In genomic region chr11:70254337-70254736, GRCm38 (mm10) we compare ENCODE assay signal across 9 mouse cellular contexts. TPM values are rescaled to one million over a fixed set of nuclear protein-coding genes. Genes with fewer than 3 reads are reported as not detected.
DNase-seq lines count a peak whose midpoint lies in the region; ATAC-seq and TF ChIP-seq lines count a peak whose summit lies in the region.
"Had no signal": no experiment of that assay in that cellular context is flagged by ENCODE, and none has a peak within 500 bp of the region (broad histone marks: within the 10 kb centered on the region; RNA-seq: fewer than 3 reads in every experiment).

No protein-coding gene starts in this region.

- H3K79me2 ChIP-seq in heart, adult 2 months (replicated peaks; ENCODE audit: control insufficient read depth, insufficient read depth, low read length) = no peaks in the 10 kb centered on the region

- H3K9me3 ChIP-seq in ES-E14 (ENCODE audit: control insufficient read depth, insufficient read depth, low read depth, low read length) = no peaks in the 10 kb centered on the region
- no peaks in the 10 kb centered on the region for H3K9me3 ChIP-seq in hindbrain, embryonic 13.5 days
- no peaks in the 10 kb centered on the region for H3K9me3 ChIP-seq in midbrain, embryonic 12.5 days

- H3K36me3 ChIP-seq in heart, adult 2 months (ENCODE audit: control insufficient read depth, insufficient read depth, low read length) = no peaks in the 10 kb centered on the region
- H3K36me3 ChIP-seq in ES-E14 (ENCODE audit: control insufficient read depth, insufficient read depth, low read length, poor library complexity, severe bottlenecking) = no peaks in the 10 kb centered on the region
- H3K36me3 ChIP-seq in hindbrain, embryonic 13.5 days = no peaks in the 10 kb centered on the region
- no peaks in the 10 kb centered on the region for H3K36me3 ChIP-seq in midbrain, embryonic 12.5 days

- 12% methylated on average over 18 of the region's 18 CpGs for WGBS in heart, adult 2 months
- WGBS in hindbrain, embryonic 13.5 days = 4% methylated on average over 18 of the region's 18 CpGs
- WGBS in midbrain, embryonic 12.5 days = 6% methylated on average over 18 of the region's 18 CpGs
- WGBS in cerebellum, adult 2 months = 3% methylated on average over 18 of the region's 18 CpGs

- in situ Hi-C loops in ES-E14 (cut with MboI; ENCODE audit: low sequenced_read_pairs in 2 of 2, unreplicated experiment in 2 of 2) = no loop called here

- ATAC-seq in hindbrain, embryonic 13.5 days (ENCODE audit: low FRiP score) = no peak
- no peak for ATAC-seq in midbrain, embryonic 12.5 days (ENCODE audit: low FRiP score, low read depth)

- H3K4me1 ChIP-seq in heart, adult 2 months (ENCODE audit: control insufficient read depth, insufficient read depth, low read length) = peaks cover 2% of the 10 kb centered on the region
- peaks cover 2 to 8% of the 10 kb centered on the region in 2 experiments; a peak in 2 of 4 replicates for H3K4me1 ChIP-seq in ES-E14 (ENCODE audit: control insufficient read depth in 2 of 2, insufficient read depth in 2 of 2, low read length in 2 of 2, poor library complexity in 1 of 2)
- peaks cover 4% of the 10 kb centered on the region for H3K4me1 ChIP-seq in hindbrain, embryonic 13.5 days (replicated peaks)
- H3K4me1 ChIP-seq in midbrain, embryonic 12.5 days = peaks cover 6% of the 10 kb centered on the region; the same call in 1 of the 2 replicates
- no peaks in the 10 kb centered on the region for H3K4me1 ChIP-seq in cerebellum, adult 2 months (ENCODE audit: control insufficient read depth, insufficient read depth, low read length)

- intact Hi-C loops in heart, adult 2 months (cut with DNase I) = no loop called here
- intact Hi-C loops in heart, postnatal 25 days (cut with DNase I) = no loop called here
- intact Hi-C loops in left cerebral cortex, postnatal 4 days (cut with DNase I) = no loop called here

- H3K4me2 ChIP-seq in hindbrain, embryonic 13.5 days = peak overlapping the region; percentile 43
- peak overlapping the region; percentile 42 for H3K4me2 ChIP-seq in midbrain, embryonic 12.5 days (replicated peaks)

- TF ChIP-seq EP300 in heart, adult 2 months (IDR thresholded peaks at IDR 0.05; ENCODE audit: insufficient read depth, low read depth, low read length) = no peak

- DNase-seq in heart, adult 2 months = no peak
- no peak for DNase-seq in heart, postnatal 25 days (ENCODE audit: low spot score)
- DNase-seq in ES-E14 (ENCODE audit: low read depth, low spot score) = no peak
- no peak for DNase-seq in right cerebral cortex, postnatal 14 days
- DNase-seq in cerebellum, adult 2 months = no peak
- DNase-seq in left cerebral cortex, postnatal 4 days = no peak
- DNase-seq: cerebellum, adult 11 months had no signal

- H3K9ac ChIP-seq in heart, adult 2 months (ENCODE audit: low read depth, low read length) = peak overlapping the region; percentile 61
- H3K9ac ChIP-seq in ES-E14 (ENCODE audit: insufficient read depth, low read depth, low read length, poor library complexity, severe bottlenecking) = 0 out of 2 replicates have a peak overlapping the region, but pooled peaks have one; percentile 6
- H3K9ac ChIP-seq in hindbrain, embryonic 13.5 days = no peak overlapping the region
- H3K9ac ChIP-seq in midbrain, embryonic 12.5 days (replicated peaks) = no peak overlapping the region

- peak overlapping the region; percentile 57 for H3K4me3 ChIP-seq in heart, adult 2 months
- peak overlapping the region; percentile 52; a peak in 2 of 4 replicates for H3K4me3 ChIP-seq in ES-E14 (ENCODE audit: insufficient read depth in 1 of 2, low read depth in 1 of 2, low read length in 2 of 2, poor library complexity in 1 of 2, severe bottlenecking in 1 of 2)
- H3K4me3 ChIP-seq in hindbrain, embryonic 13.5 days = peak overlapping the region; percentile 23
- peak overlapping the region; percentile 22 for H3K4me3 ChIP-seq in midbrain, embryonic 12.5 days
- H3K4me3 ChIP-seq in cerebellum, adult 2 months (replicated peaks; ENCODE audit: insufficient read depth, low read depth, low read length) = no peak overlapping the region

- no peak for TF ChIP-seq CTCF in heart, adult 2 months (IDR thresholded peaks at IDR 0.05)
- no peak for TF ChIP-seq CTCF in cerebellum, adult 2 months (IDR thresholded peaks at IDR 0.05; ENCODE audit: borderline replicate concordance, insufficient read depth, low read depth, low read length)

- no peak for TF ChIP-seq POLR2A in heart, adult 2 months (IDR thresholded peaks at IDR 0.05; ENCODE audit: insufficient read depth, low read depth, low read length)
- no peak for TF ChIP-seq POLR2A in cerebellum, adult 2 months (IDR thresholded peaks at IDR 0.05; ENCODE audit: borderline replicate concordance, insufficient read depth, low read length)

- H3K27ac ChIP-seq in heart, adult 2 months = peak overlapping the region; percentile 13
- H3K27ac ChIP-seq in ES-E14 (ENCODE audit: insufficient read depth, low read depth, low read length, poor library complexity, severe bottlenecking) = no peak overlapping the region
- H3K27ac ChIP-seq in hindbrain, embryonic 13.5 days = no peak overlapping the region
- no peak overlapping the region for H3K27ac ChIP-seq in midbrain, embryonic 12.5 days (replicated peaks)
- H3K27ac ChIP-seq in cerebellum, adult 2 months (ENCODE audit: insufficient read depth, low read length) = no peak overlapping the region

- H3K27me3 ChIP-seq in heart, adult 2 months (ENCODE audit: control insufficient read depth, insufficient read depth, low read length) = 0 out of 2 replicates have a peak, but pooled peaks cover 1% of the 10 kb centered on the region
- H3K27me3 ChIP-seq in hindbrain, embryonic 13.5 days = peaks cover 77% of the 10 kb centered on the region
- peaks cover 66% of the 10 kb centered on the region for H3K27me3 ChIP-seq in midbrain, embryonic 12.5 days
- H3K27me3 ChIP-seq in cerebellum, adult 2 months (ENCODE audit: control insufficient read depth, insufficient read depth, low read length) = no peaks in the 10 kb centered on the region

TF ChIP-seq in ES-E14, 5 proteins besides CTCF, POLR2A, EP300 and RAD21:
- TF ChIP-seq HCFC1 (IDR thresholded peaks at IDR 0.05; ENCODE audit: borderline replicate concordance, insufficient read depth, low read length) = no peak
- TF ChIP-seq MAFK (IDR thresholded peaks at IDR 0.05; ENCODE audit: insufficient read depth, low read depth, low read length) = no peak
- no peak for TF ChIP-seq ZC3H11A (IDR thresholded peaks at IDR 0.05; ENCODE audit: borderline replicate concordance, low read depth, low read length)
- TF ChIP-seq ZNF384 (IDR thresholded peaks at IDR 0.05; ENCODE audit: low read depth, low read length) = no peak
- TF ChIP-seq CHD2 (IDR thresholded peaks at IDR 0.05; ENCODE audit: low read depth, low read length) = no peak

RNA-seq across cellular contexts. Expression of gene Alox12, which starts 0.8 kb away (rescaled TPM):
- 1 to 10 TPM; 2.8 to 6.0 TPM for total RNA-seq in heart, adult 2 months (2021)
- polyA plus RNA-seq in heart, adult 2 months (2012; rRNA removed) = 6.2 and 7.2 TPM in 2 replicates
- 1 to 10 TPM; 3.1 to 3.7 TPM for total RNA-seq in heart, postnatal 25 days (2021)
- 0.49 and 0.69 TPM in 2 replicates for total RNA-seq in ES-E14 (2012; rRNA removed)
- 2.1 and 2.8 TPM in 2 replicates for polyA plus RNA-seq in hindbrain, embryonic 13.5 days (2015; fragmentation: Nextera tagmentation; extraction: Ambion mirVana)
- polyA plus RNA-seq in midbrain, embryonic 12.5 days (2016; fragmentation: Nextera tagmentation; extraction: Ambion mirVana) = 1.7 and 1.8 TPM in 2 replicates
- 1.1 and 1.2 TPM in 2 replicates for polyA plus RNA-seq in cerebellum, adult 2 months (2012; rRNA removed)
- total RNA-seq in left cerebral cortex, postnatal 4 days (2021) = under 1 TPM; 0.18 to 0.40 TPM

RNA-seq across cellular contexts. Expression of gene Rnasek, which starts 14.7 kb away (rescaled TPM):
- total RNA-seq in heart, adult 2 months (2021) = 100 to 1,000 TPM in 1 of 2 experiments, 10 to 100 TPM in 1; 95.4 to 103 TPM
- 130 and 166 TPM in 2 replicates for polyA plus RNA-seq in heart, adult 2 months (2012; rRNA removed)
- total RNA-seq in heart, postnatal 25 days (2021) = 100 to 1,000 TPM in 1 of 2 experiments, 10 to 100 TPM in 1; 87.9 to 103 TPM
- total RNA-seq in ES-E14 (2012; rRNA removed) = 66.0 and 75.1 TPM in 2 replicates
- 340 and 342 TPM in 2 replicates for polyA plus RNA-seq in hindbrain, embryonic 13.5 days (2015; fragmentation: Nextera tagmentation; extraction: Ambion mirVana)
- polyA plus RNA-seq in midbrain, embryonic 12.5 days (2016; fragmentation: Nextera tagmentation; extraction: Ambion mirVana) = 172 and 188 TPM in 2 replicates
- polyA plus RNA-seq in cerebellum, adult 2 months (2012; rRNA removed) = 359 TPM in 2 replicates
- total RNA-seq in left cerebral cortex, postnatal 4 days (2021) = 100 to 1,000 TPM; 180 to 182 TPM

RNA-seq across cellular contexts. Expression of gene Gm21988, which starts 14.7 kb away (rescaled TPM):
- total RNA-seq in heart, adult 2 months (2021) = 1 to 10 TPM; 2.0 to 3.4 TPM
- polyA plus RNA-seq in heart, adult 2 months (2012; rRNA removed) = 5.0 and 5.5 TPM in 2 replicates
- 1 to 10 TPM; 2.1 to 2.3 TPM for total RNA-seq in heart, postnatal 25 days (2021)
- total RNA-seq in ES-E14 (2012; rRNA removed) = 2.4 and 4.5 TPM in 2 replicates
- polyA plus RNA-seq in hindbrain, embryonic 13.5 days (2015; fragmentation: Nextera tagmentation; extraction: Ambion mirVana) = 12.4 and 14.7 TPM in 2 replicates
- polyA plus RNA-seq in midbrain, embryonic 12.5 days (2016; fragmentation: Nextera tagmentation; extraction: Ambion mirVana) = 10.5 and 12.4 TPM in 2 replicates
- polyA plus RNA-seq in cerebellum, adult 2 months (2012; rRNA removed) = 9.7 and 10.3 TPM in 2 replicates
- total RNA-seq in left cerebral cortex, postnatal 4 days (2021) = 1 to 10 TPM; 8.5 to 8.6 TPM

RNA-seq across cellular contexts. Expression of gene 0610010K14Rik, which starts 16.6 kb away (rescaled TPM):
- total RNA-seq in heart, adult 2 months (2021) = 10 to 100 TPM; 30.7 to 34.5 TPM
- polyA plus RNA-seq in heart, adult 2 months (2012; rRNA removed) = 38.9 and 48.1 TPM in 2 replicates
- total RNA-seq in heart, postnatal 25 days (2021) = 10 to 100 TPM; 31.4 to 36.7 TPM
- total RNA-seq in ES-E14 (2012; rRNA removed) = 49.9 and 59.4 TPM in 2 replicates
- 193 and 201 TPM in 2 replicates for polyA plus RNA-seq in hindbrain, embryonic 13.5 days (2015; fragmentation: Nextera tagmentation; extraction: Ambion mirVana)
- 210 and 213 TPM in 2 replicates for polyA plus RNA-seq in midbrain, embryonic 12.5 days (2016; fragmentation: Nextera tagmentation; extraction: Ambion mirVana)
- 94.0 and 96.5 TPM in 2 replicates for polyA plus RNA-seq in cerebellum, adult 2 months (2012; rRNA removed)
- 10 to 100 TPM; 64.2 to 73.1 TPM for total RNA-seq in left cerebral cortex, postnatal 4 days (2021)

RNA-seq across cellular contexts. Expression of gene Bcl6b, which starts 24.7 kb away (rescaled TPM):
- 10 to 100 TPM in 1 of 2 experiments, 1 to 10 TPM in 1; 9.1 to 13.7 TPM for total RNA-seq in heart, adult 2 months (2021)
- 18.9 and 21.0 TPM in 2 replicates for polyA plus RNA-seq in heart, adult 2 months (2012; rRNA removed)
- 10 to 100 TPM; 20.0 to 22.3 TPM for total RNA-seq in heart, postnatal 25 days (2021)
- total RNA-seq in ES-E14 (2012; rRNA removed) = 5.2 and 7.1 TPM in 2 replicates
- polyA plus RNA-seq in hindbrain, embryonic 13.5 days (2015; fragmentation: Nextera tagmentation; extraction: Ambion mirVana) = 5.0 and 5.5 TPM in 2 replicates
- 5.2 and 5.4 TPM in 2 replicates for polyA plus RNA-seq in midbrain, embryonic 12.5 days (2016; fragmentation: Nextera tagmentation; extraction: Ambion mirVana)
- 1.1 and 1.4 TPM in 2 replicates for polyA plus RNA-seq in cerebellum, adult 2 months (2012; rRNA removed)
- 1 to 10 TPM; 9.1 to 9.3 TPM for total RNA-seq in left cerebral cortex, postnatal 4 days (2021)

Comparison
In these comparisons a context has a peak if more than half of its experiments do, and no peak if none do; other contexts are left out.
1. H3K9ac ChIP-seq: peak in heart, adult 2 months (single experiment) and ES-E14 (single experiment); none in hindbrain, embryonic 13.5 days (single experiment) and midbrain, embryonic 12.5 days (single experiment).